Mouse (Mus musculus) cerebellum, adult 2 months (tissue): Measurements from ENCODE around the gene E130311K13Rik.

Experiments
- CTCF ChIP-seq: fragments of 200-500 bp; IDR thresholded peaks from 2 replicates; pipeline ENCODE4 v1.5.1; 2011; ENCODE audit warnings: low read depth, mild to moderate bottlenecking, control low read depth, low read length, moderate library complexity, borderline replicate concordance; ENCODE audit not compliant: insufficient read depth
- POLR2A ChIP-seq: fragments of 200-500 bp; IDR thresholded peaks from 2 replicates; pipeline ENCODE4 v1.6.1; 2011; ENCODE audit warnings: low read length, control low read depth, borderline replicate concordance; ENCODE audit not compliant: insufficient read depth

DNA sequence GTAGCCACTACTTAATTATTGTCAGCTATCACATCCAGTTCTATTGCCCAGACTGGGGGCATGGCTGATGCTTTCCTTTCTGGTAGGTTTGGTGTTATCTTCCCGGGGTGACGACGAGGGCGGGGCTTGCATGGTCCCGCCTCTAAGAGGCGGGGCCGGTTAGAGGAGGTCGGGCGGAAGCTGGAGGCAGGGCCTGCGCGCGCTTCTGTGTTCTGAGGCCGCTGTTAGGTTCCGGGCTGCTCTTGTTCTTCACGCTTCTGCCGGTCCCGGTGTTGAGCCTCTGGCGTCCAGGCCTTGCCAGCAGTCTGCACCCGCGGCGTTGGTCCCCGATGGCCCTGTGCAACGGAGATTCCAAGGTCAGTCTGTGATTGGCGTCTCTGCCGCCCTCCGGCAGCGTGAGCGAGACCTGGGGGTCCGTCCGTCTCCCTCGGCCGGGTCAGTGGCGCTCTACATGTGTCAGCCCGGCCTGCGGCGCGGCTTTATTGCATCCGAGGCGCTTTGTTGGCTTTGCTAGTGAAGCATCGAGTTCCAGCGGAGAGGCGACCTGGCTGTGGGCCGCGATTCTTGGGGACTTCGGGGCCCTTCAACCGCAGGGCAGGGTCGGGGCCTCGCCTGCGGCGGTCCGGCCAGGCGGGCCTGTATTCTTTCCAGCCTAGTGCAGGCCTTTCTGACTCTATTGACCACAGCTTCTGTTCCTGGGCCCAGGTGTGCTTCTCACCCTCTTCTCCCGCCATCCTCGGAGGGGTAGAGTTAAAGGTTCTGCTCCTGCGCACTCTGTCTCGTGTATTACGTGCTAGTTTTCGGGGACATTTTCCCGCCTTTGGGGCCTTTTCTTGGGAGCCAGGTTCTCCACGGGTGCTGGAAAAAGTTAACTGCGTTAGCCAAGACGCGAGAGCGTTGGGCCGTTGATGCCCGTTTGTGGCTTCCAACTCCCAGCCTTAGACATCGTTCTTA, 47.0 kb upstream of the E130311K13Rik start, which contains the start of gene Gmps:
- TF ChIP-seq CTCF (no peak), POLR2A (0 out of 2 replicates have a peak, but pooled peaks have one; percentile 66)
